Mouse (Mus musculus) bone marrow macrophage, adult 2 months (primary cell): Measurements from ENCODE around the gene Ache.

Source experiments
- CTCF ChIP-seq: IDR thresholded peaks from 2 replicates; pipeline ENCODE4 v1.5.1; 2012; ENCODE audit warnings: low read depth, mild to moderate bottlenecking, low read length, moderate library complexity
- POLR2A ChIP-seq: IDR thresholded peaks from 2 replicates; pipeline ENCODE4 v1.6.1; 2012; ENCODE audit warnings: mild to moderate bottlenecking, low read depth, low read length, borderline replicate concordance

- TF ChIP-seq POLR2A (no peak), CTCF (no peak)
These were observed 8.4 kb downstream of the Ache start for GRCm38 (mm10) chr5:137295712-137296111.
